In genomic region chr15:3994852-3995447, GRCm38 (mm10) we compare ENCODE assay signal across 8 mouse cellular contexts. TPM values are rescaled to one million over a fixed set of nuclear protein-coding genes. Genes with fewer than 3 reads are reported as not detected.
A peak's percentile ranks its signal among the peaks of the same experiment; 100 is the strongest.
DNase-seq lines count a peak whose midpoint lies in the region; ATAC-seq lines count a peak whose summit lies in the region.

No protein-coding gene starts in this region.

- H3K4me1 ChIP-seq in heart, embryonic 16.5 days (ENCODE audit: control insufficient read depth, insufficient read depth, low read length): peaks cover 15% of the 10 kb centered on the region
- H3K4me1 ChIP-seq in hindbrain, embryonic 10.5 days (replicated peaks): peaks cover 13% of the 10 kb centered on the region
- H3K4me1 ChIP-seq in midbrain, embryonic 11.5 days (ENCODE audit: control insufficient read depth, insufficient read depth, low read length): peaks cover 4% of the 10 kb centered on the region

- ATAC-seq in heart, embryonic 16.5 days (replicated peaks; ENCODE audit: extremely low read depth, insufficient read depth, low FRiP score): no peak
- ATAC-seq in midbrain, embryonic 11.5 days (ENCODE audit: low FRiP score): no peak

- H3K9me3 ChIP-seq in heart, embryonic 16.5 days (replicated peaks; ENCODE audit: control insufficient read depth, low read length): no peaks in the 10 kb centered on the region
- no peaks in the 10 kb centered on the region for H3K9me3 ChIP-seq in hindbrain, embryonic 10.5 days
- H3K9me3 ChIP-seq in midbrain, embryonic 11.5 days (ENCODE audit: control insufficient read depth, low read length): no peaks in the 10 kb centered on the region

- peak overlapping the region; percentile 92 for H3K27ac ChIP-seq in heart, embryonic 16.5 days (ENCODE audit: low read length)
- peak overlapping the region; percentile 96 for H3K27ac ChIP-seq in hindbrain, embryonic 10.5 days
- peak overlapping the region; percentile 76 for H3K27ac ChIP-seq in midbrain, embryonic 11.5 days (ENCODE audit: low read depth, low read length)

- no peak for DNase-seq in heart, postnatal 25 days (ENCODE audit: low spot score)
- peak; percentile 51 for DNase-seq in MEL-GATA-1-ER (ENCODE audit: extremely low read depth, low read depth)
- no peak for DNase-seq in hindbrain, embryonic 10.5 days (ENCODE audit: low spot score)
- DNase-seq in midbrain, embryonic 11.5 days (ENCODE audit: low spot score, missing footprints): no peak
- no peak for DNase-seq in B cell, adult 2 months
- DNase-seq in frontal cortex, adult 2 months (ENCODE audit: extremely low spot score in 1 of 2, low spot score in 1 of 2): no peak
- DNase-seq in layer of hippocampus, postnatal 25 days (ENCODE audit: extremely low spot score in 1 of 2, low spot score in 1 of 2): no peak

- intact Hi-C loops in heart, postnatal 25 days (cut with DNase I): loop anchor here (2.0 kb wide), 1 partner anchor 16 kb away; the partner anchor contains the start of gene Fbxo4

- peak overlapping the region; percentile 61 for H3K4me2 ChIP-seq in heart, embryonic 16.5 days (ENCODE audit: low read depth, low read length)
- H3K4me2 ChIP-seq in midbrain, embryonic 11.5 days: peak overlapping the region; percentile 47

- H3K9ac ChIP-seq in heart, embryonic 16.5 days (ENCODE audit: low read length): peak overlapping the region; percentile 81
- peak overlapping the region; percentile 82 for H3K9ac ChIP-seq in midbrain, embryonic 11.5 days (ENCODE audit: low read length)

- peaks cover 19% of the 10 kb centered on the region for H3K36me3 ChIP-seq in heart, embryonic 16.5 days (ENCODE audit: control insufficient read depth, insufficient read depth)
- H3K36me3 ChIP-seq in hindbrain, embryonic 10.5 days: peaks cover 23% of the 10 kb centered on the region
- peaks cover 5% of the 10 kb centered on the region for H3K36me3 ChIP-seq in midbrain, embryonic 11.5 days (ENCODE audit: control insufficient read depth, insufficient read depth, low read length)

- no peaks in the 10 kb centered on the region for H3K27me3 ChIP-seq in heart, embryonic 16.5 days (ENCODE audit: control insufficient read depth, insufficient read depth, low read length)
- H3K27me3 ChIP-seq in hindbrain, embryonic 10.5 days (ENCODE audit: insufficient read depth, poor library complexity, severe bottlenecking): no peaks in the 10 kb centered on the region
- no peaks in the 10 kb centered on the region for H3K27me3 ChIP-seq in midbrain, embryonic 11.5 days (ENCODE audit: control insufficient read depth, insufficient read depth, low read length)

- 19% methylated on average over 14 of the region's 14 CpGs for WGBS in heart, embryonic 16.5 days
- whole genome bisulfite sequencing in hindbrain, embryonic 10.5 days: 29% methylated on average over 14 of the region's 14 CpGs
- 30% methylated on average over 14 of the region's 14 CpGs for WGBS in midbrain, embryonic 11.5 days

- H3K4me3 ChIP-seq in heart, embryonic 16.5 days (ENCODE audit: low read length): peak overlapping the region; percentile 64
- H3K4me3 ChIP-seq in hindbrain, embryonic 10.5 days: peak overlapping the region; percentile 67
- H3K4me3 ChIP-seq in midbrain, embryonic 11.5 days (ENCODE audit: low read depth, low read length): peak overlapping the region; percentile 59

RNA-seq across cellular contexts. Expression of gene AW549877, which starts 0.6 kb away (rescaled TPM):
- 22.7 and 23.2 TPM in 2 replicates for polyA plus RNA-seq in heart, embryonic 16.5 days (2015; fragmentation: Nextera tagmentation; extraction: Ambion mirVana)
- 10 to 100 TPM; 22.9 to 25.3 TPM for total RNA-seq in heart, postnatal 25 days (2021)
- 38.4 and 39.3 TPM in 2 replicates for polyA plus RNA-seq in hindbrain, embryonic 10.5 days (2016; fragmentation: Nextera tagmentation; extraction: Ambion mirVana)
- polyA plus RNA-seq in midbrain, embryonic 11.5 days (2014; fragmentation: Nextera tagmentation; extraction: Ambion mirVana): 65.5 and 72.7 TPM in 2 replicates
- 42.5 and 46.5 TPM in 2 replicates for polyA plus RNA-seq in frontal cortex, adult 2 months (2012; rRNA removed)
- total RNA-seq in layer of hippocampus, postnatal 25 days (2021): 10 to 100 TPM; 41.1 to 45.1 TPM

RNA-seq across cellular contexts. Expression of gene Fbxo4, which starts 15.6 kb away (rescaled TPM):
- 12.4 and 13.1 TPM in 2 replicates for polyA plus RNA-seq in heart, embryonic 16.5 days (2015; fragmentation: Nextera tagmentation; extraction: Ambion mirVana)
- total RNA-seq in heart, postnatal 25 days (2021): 1 to 10 TPM; 6.5 to 8.6 TPM
- 4.3 and 5.2 TPM in 2 replicates for polyA plus RNA-seq in hindbrain, embryonic 10.5 days (2016; fragmentation: Nextera tagmentation; extraction: Ambion mirVana)
- polyA plus RNA-seq in midbrain, embryonic 11.5 days (2014; fragmentation: Nextera tagmentation; extraction: Ambion mirVana): 5.6 and 7.1 TPM in 2 replicates
- polyA plus RNA-seq in frontal cortex, adult 2 months (2012; rRNA removed): 12.3 and 14.7 TPM in 2 replicates
- total RNA-seq in layer of hippocampus, postnatal 25 days (2021): 1 to 10 TPM; 6.7 to 8.9 TPM

RNA-seq across cellular contexts. Expression of gene Oxct1, which starts 31.2 kb away (rescaled TPM):
- 323 and 384 TPM in 2 replicates for polyA plus RNA-seq in heart, embryonic 16.5 days (2015; fragmentation: Nextera tagmentation; extraction: Ambion mirVana)
- total RNA-seq in heart, postnatal 25 days (2021): 1,000 to 10,000 TPM; 1,289 to 1,329 TPM
- polyA plus RNA-seq in hindbrain, embryonic 10.5 days (2016; fragmentation: Nextera tagmentation; extraction: Ambion mirVana): 101 and 114 TPM in 2 replicates
- 190 and 208 TPM in 2 replicates for polyA plus RNA-seq in midbrain, embryonic 11.5 days (2014; fragmentation: Nextera tagmentation; extraction: Ambion mirVana)
- 192 TPM in 2 replicates for polyA plus RNA-seq in frontal cortex, adult 2 months (2012; rRNA removed)
- total RNA-seq in layer of hippocampus, postnatal 25 days (2021): 100 to 1,000 TPM; 339 to 348 TPM
